Comparison of ENCODE assay signal across 30 mouse cellular contexts in genomic region chr2:164360974-164361657, GRCm38 (mm10). TPM values are rescaled to one million over a fixed set of nuclear protein-coding genes. Genes with fewer than 3 reads are reported as not detected.
DNase-seq lines count a peak whose midpoint lies in the region; ATAC-seq and TF ChIP-seq lines count a peak whose summit lies in the region.
"Had no signal": no experiment of that assay in that cellular context is flagged by ENCODE, and none has a peak within 500 bp of the region (broad histone marks: within the 10 kb centered on the region; RNA-seq: fewer than 3 reads in every experiment).

No protein-coding gene starts in this region.

- H3K4me1 ChIP-seq in liver, adult 2 months (ENCODE audit: control insufficient read depth, insufficient read depth, low read length) = peaks cover 10% of the 10 kb centered on the region; the same call in 1 of the 2 replicates
- H3K4me1 ChIP-seq in liver, postnatal 0 days (ENCODE audit: insufficient read depth) = peaks cover 5% of the 10 kb centered on the region; the same call in 1 of the 2 replicates
- H3K4me1 ChIP-seq in CH12.LX (ENCODE audit: control insufficient read depth in 1 of 2, insufficient read depth in 2 of 2) = peaks cover 12 to 18% of the 10 kb centered on the region in 2 experiments
- peaks cover 12% of the 10 kb centered on the region for H3K4me1 ChIP-seq in bone marrow, adult 2 months (ENCODE audit: control insufficient read depth, insufficient read depth, low read length)
- H3K4me1 ChIP-seq: embryonic facial prominence, embryonic 13.5 days; forebrain, embryonic 13.5 days; heart, embryonic 12.5 days; limb, embryonic 15.5 days; midbrain, embryonic 15.5 days; neural tube, embryonic 12.5 days had no signal

- no peak for TF ChIP-seq EP300 in liver, postnatal 0 days (IDR thresholded peaks at IDR 0.05; ENCODE audit: low read depth)
- no peak for TF ChIP-seq EP300 in CH12.LX (IDR thresholded peaks at IDR 0.05; ENCODE audit: low read length)

- no peak overlapping the region for H3K4me3 ChIP-seq in liver, adult 2 months (ENCODE audit: insufficient read depth, low read depth, low read length)
- H3K4me3 ChIP-seq in liver, postnatal 0 days (ENCODE audit: low read depth, low read length) = no peak overlapping the region
- no peak overlapping the region for H3K4me3 ChIP-seq in CH12.LX (replicated peaks in 1 of 3; ENCODE audit: low read depth in 2 of 3, low read length in 2 of 3, poor library complexity in 1 of 3)
- no peak overlapping the region for H3K4me3 ChIP-seq in bone marrow, adult 2 months (replicated peaks; ENCODE audit: control insufficient read depth, low read depth, low read length)
- H3K4me3 ChIP-seq: embryonic facial prominence, embryonic 13.5 days; forebrain, embryonic 13.5 days; gastrocnemius, adult 2 months; heart, embryonic 12.5 days; hindbrain, embryonic 12.5 days; left cerebral cortex, adult 2 months; limb, embryonic 15.5 days; midbrain, embryonic 15.5 days; neural tube, embryonic 12.5 days had no signal

- H3K4me2 ChIP-seq in liver, postnatal 0 days (ENCODE audit: low read depth, low read length) = no peak overlapping the region
- no peak overlapping the region for H3K4me2 ChIP-seq in CH12.LX (ENCODE audit: insufficient read depth, low read depth, poor library complexity, severe bottlenecking)
- H3K4me2 ChIP-seq: embryonic facial prominence, embryonic 13.5 days; forebrain, embryonic 13.5 days; heart, embryonic 12.5 days; hindbrain, embryonic 12.5 days; limb, embryonic 15.5 days; midbrain, embryonic 15.5 days; neural tube, embryonic 12.5 days had no signal

- peak; percentile 4 for DNase-seq in liver, adult 2 months (ENCODE audit: extremely low read depth, low read depth, low spot score)
- DNase-seq in liver, postnatal 0 days = no peak
- DNase-seq in CH12.LX (ENCODE audit: extremely low read depth) = no peak
- no peak for DNase-seq in right cerebral cortex, postnatal 36 days (ENCODE audit: low spot score in 2 of 2)
- DNase-seq: adrenal gland, postnatal 10 days; cerebellum, adult 2 months; cerebellum, postnatal 25 days; gastrocnemius, adult 2 months; heart, postnatal 14 days; kidney, adult 11 months; kidney, postnatal 4 days; layer of hippocampus, adult 9-11 months; left cerebral cortex, postnatal 4 days; retina, postnatal 1 day; right cerebral cortex, postnatal 25 days had no signal

- H3K79me2 ChIP-seq in liver, adult 2 months (ENCODE audit: control insufficient read depth, insufficient read depth, low read length) = peaks cover 3% of the 10 kb centered on the region; the same call in 1 of the 2 replicates
- H3K79me2 ChIP-seq in CH12.LX (replicated peaks; ENCODE audit: control insufficient read depth, extremely low read depth, insufficient read depth, poor library complexity, severe bottlenecking) = no peaks in the 10 kb centered on the region

- no peaks in the 10 kb centered on the region for H3K27me3 ChIP-seq in liver, adult 2 months (ENCODE audit: control insufficient read depth, insufficient read depth, low read length)
- no peaks in the 10 kb centered on the region for H3K27me3 ChIP-seq in liver, postnatal 0 days (ENCODE audit: insufficient read depth, low read length)
- peaks cover 2% of the 10 kb centered on the region for H3K27me3 ChIP-seq in CH12.LX (replicated peaks)
- H3K27me3 ChIP-seq: neural tube, embryonic 12.5 days had no signal

- 39% methylated on average over 13 of the region's 13 CpGs for WGBS in liver, adult 2 months
- WGBS in liver, postnatal 0 days (ENCODE audit: insufficient replicate concordance) = 24% methylated on average over 13 of the region's 13 CpGs
- 30% methylated on average over 13 of the region's 13 CpGs for WGBS in bone marrow, adult 2 months

- ATAC-seq in liver, postnatal 0 days = no peak
- peak; percentile 36; the same call in 1 of the 2 replicates for ATAC-seq in megakaryocyte progenitor cell, adult 5-6 weeks (replicated peaks; ENCODE audit: poor library complexity)
- ATAC-seq in erythroblast, adult 5-6 weeks (replicated peaks; ENCODE audit: low FRiP score, poor library complexity, severe bottlenecking) = no peak
- ATAC-seq: activated CD4-positive, CD25-positive, alpha-beta regulatory T cell, adult 4 months; forebrain, embryonic 13.5 days; midbrain, embryonic 15.5 days had no signal

- H3K9ac ChIP-seq in liver, adult 2 months (ENCODE audit: low read depth, low read length) = no peak overlapping the region
- H3K9ac ChIP-seq in liver, postnatal 0 days (replicated peaks) = no peak overlapping the region
- no peak overlapping the region for H3K9ac ChIP-seq in CH12.LX (ENCODE audit: insufficient read depth, low read depth)
- H3K9ac ChIP-seq: embryonic facial prominence, embryonic 13.5 days; forebrain, embryonic 13.5 days; heart, embryonic 12.5 days; hindbrain, embryonic 12.5 days; limb, embryonic 15.5 days; midbrain, embryonic 15.5 days; neural tube, embryonic 12.5 days had no signal

- dilution Hi-C loops in CH12.LX (cut with MboI; ENCODE audit: extremely low pct_ligation_motif_present, extremely low pct_unique_long_range_greater_than_20kb, low sequenced_read_pairs) = no loop called here

- no peak overlapping the region for H3K27ac ChIP-seq in liver, adult 2 months (replicated peaks; ENCODE audit: insufficient read depth, low read depth, low read length)
- H3K27ac ChIP-seq in liver, postnatal 0 days (ENCODE audit: low read depth) = no peak overlapping the region
- H3K27ac ChIP-seq in CH12.LX (ENCODE audit: insufficient read depth, low read depth) = no peak overlapping the region
- H3K27ac ChIP-seq in bone marrow, adult 2 months (ENCODE audit: control insufficient read depth, insufficient read depth, low read depth, low read length, poor library complexity) = peak overlapping the region; percentile 18; the same call in 1 of the 2 replicates
- H3K27ac ChIP-seq: embryonic facial prominence, embryonic 13.5 days; forebrain, embryonic 13.5 days; gastrocnemius, adult 2 months; hindbrain, embryonic 12.5 days; left cerebral cortex, adult 2 months; limb, embryonic 15.5 days; midbrain, embryonic 15.5 days; neural tube, embryonic 12.5 days had no signal

- no peak for TF ChIP-seq RAD21 in CH12.LX (IDR thresholded peaks at IDR 0.05; ENCODE audit: low read depth, low read length)

- H3K9me3 ChIP-seq in liver, postnatal 0 days (ENCODE audit: low read length) = no peaks in the 10 kb centered on the region
- peaks cover 2% of the 10 kb centered on the region for H3K9me3 ChIP-seq in CH12.LX (replicated peaks; ENCODE audit: low read length)
- H3K9me3 ChIP-seq: embryonic facial prominence, embryonic 13.5 days; forebrain, embryonic 13.5 days; heart, embryonic 12.5 days; hindbrain, embryonic 12.5 days; limb, embryonic 15.5 days; midbrain, embryonic 15.5 days; neural tube, embryonic 12.5 days had no signal

- no peak for TF ChIP-seq CTCF in liver, adult 2 months (IDR thresholded peaks at IDR 0.05; ENCODE audit: low read depth, low read length)
- no peak for TF ChIP-seq CTCF in liver, postnatal 0 days (IDR thresholded peaks at IDR 0.05; ENCODE audit: low read depth)
- TF ChIP-seq CTCF in CH12.LX (conservative IDR thresholded peaks at IDR 0.05 in 1 of 2, IDR thresholded peaks at IDR 0.05 in 1 of 2; ENCODE audit: low read depth in 2 of 2, low read length in 2 of 2) = no peak
- no peak for TF ChIP-seq CTCF in bone marrow, adult 2 months (IDR thresholded peaks at IDR 0.05; ENCODE audit: control insufficient read depth, insufficient read depth, low read length)

- in situ Hi-C loops in CH12.LX (cut with MboI; ENCODE audit: low pct_ligation_motif_present, low pct_unique_long_range_greater_than_20kb, low sequenced_read_pairs) = no loop called here

- no peak for TF ChIP-seq POLR2A in liver, adult 2 months (IDR thresholded peaks at IDR 0.05; ENCODE audit: extremely low read depth, insufficient read depth, low read length)
- no peak for TF ChIP-seq POLR2A in CH12.LX (IDR thresholded peaks at IDR 0.05; ENCODE audit: low read depth, low read length)
- TF ChIP-seq POLR2A in bone marrow, adult 2 months (IDR thresholded peaks at IDR 0.05; ENCODE audit: borderline replicate concordance, control insufficient read depth, low read depth, low read length) = no peak

- no peaks in the 10 kb centered on the region for H3K36me3 ChIP-seq in liver, adult 2 months (ENCODE audit: control insufficient read depth, insufficient read depth, low read length)
- no peaks in the 10 kb centered on the region for H3K36me3 ChIP-seq in liver, postnatal 0 days (replicated peaks; ENCODE audit: insufficient read depth, low read length)
- no peaks in the 10 kb centered on the region for H3K36me3 ChIP-seq in CH12.LX (replicated peaks in 1 of 2; ENCODE audit: control insufficient read depth in 1 of 2, insufficient read depth in 1 of 2, low read length in 1 of 2)
- H3K36me3 ChIP-seq: embryonic facial prominence, embryonic 13.5 days; heart, embryonic 12.5 days; hindbrain, embryonic 12.5 days; limb, embryonic 15.5 days; midbrain, embryonic 15.5 days; neural tube, embryonic 12.5 days had no signal

RNA-seq across cellular contexts. Expression of gene Slpi, which starts 27.8 kb away (rescaled TPM):
- 0.94 and 1.4 TPM in 2 replicates for total RNA-seq in liver, adult 2 months (2014; rRNA removed)
- polyA plus RNA-seq in liver, adult 2 months (2012; rRNA removed) = 4.5 and 5.7 TPM in 2 replicates
- polyA plus RNA-seq in liver, postnatal 0 days (2015; fragmentation: Nextera tagmentation; extraction: Ambion mirVana) = 59.4 and 63.6 TPM in 2 replicates
- total RNA-seq in CH12.LX (2012; rRNA removed) (1.2 and 2.7 TPM in 2 replicates), CH12.LX (2014; rRNA removed) (0.38 and 0.53 TPM in 2 replicates)
- polyA plus RNA-seq in CH12.LX (2012; ENCODE audit: insufficient read length, low read depth) = 0.71 and 1.0 TPM in 2 replicates
- 48.8 and 108 TPM in 2 replicates for polyA plus RNA-seq in bone marrow, adult 2 months (2011; ENCODE audit: insufficient read depth, insufficient read length, low replicate concordance, missing spikeins)
- 244 and 316 TPM in 2 replicates for total RNA-seq in megakaryocyte progenitor cell, adult 5-6 weeks (2015)
- total RNA-seq in megakaryocyte progenitor cell, adult 5-6 weeks (2017) = 39.7 and 71.6 TPM in 2 replicates
- 78.0 and 99.7 TPM in 2 replicates for total RNA-seq in erythroblast, adult 5-6 weeks (2015; ENCODE audit: low replicate concordance)
- 6.9 and 12.7 TPM in 2 replicates for total RNA-seq in erythroblast, adult 5-6 weeks (2017; ENCODE audit: low replicate concordance)
- total RNA-seq: left cerebral cortex, adult 2 months; megakaryocyte-erythroid progenitor cell, adult 5-6 weeks had no signal
- polyA plus RNA-seq: forebrain, embryonic 13.5 days; midbrain, embryonic 15.5 days; neural tube, embryonic 12.5 days had no signal

RNA-seq across cellular contexts. Expression of gene Svs5, which starts 28.6 kb away (rescaled TPM):
- total RNA-seq in liver, adult 2 months (2014; rRNA removed) = not detected in 2 replicates
- polyA plus RNA-seq in liver, adult 2 months (2012; rRNA removed) = not detected in 2 replicates
- not detected in 2 replicates for polyA plus RNA-seq in liver, postnatal 0 days (2015; fragmentation: Nextera tagmentation; extraction: Ambion mirVana)
- not detected in 2 replicates for total RNA-seq in CH12.LX (2012; rRNA removed)
- total RNA-seq in CH12.LX (2014; rRNA removed) = not detected in 2 replicates
- polyA plus RNA-seq in CH12.LX (2012; ENCODE audit: insufficient read length, low read depth) = not detected in 2 replicates
- polyA plus RNA-seq in bone marrow, adult 2 months (2011; ENCODE audit: insufficient read depth, insufficient read length, low replicate concordance, missing spikeins) = not detected in 2 replicates
- not detected in 2 replicates for total RNA-seq in megakaryocyte progenitor cell, adult 5-6 weeks (2015)
- total RNA-seq in megakaryocyte progenitor cell, adult 5-6 weeks (2017) = not detected in 2 replicates
- not detected in 2 replicates for total RNA-seq in erythroblast, adult 5-6 weeks (2015; ENCODE audit: low replicate concordance)
- not detected in 2 replicates for total RNA-seq in erythroblast, adult 5-6 weeks (2017; ENCODE audit: low replicate concordance)
- total RNA-seq: gastrocnemius, adult 2 months; heart, postnatal 14 days; left cerebral cortex, adult 2 months; left cerebral cortex, postnatal 4 days; megakaryocyte-erythroid progenitor cell, adult 5-6 weeks had no signal
- polyA plus RNA-seq: activated CD4-positive, CD25-positive, alpha-beta regulatory T cell, adult 4 months; embryonic facial prominence, embryonic 13.5 days; forebrain, embryonic 13.5 days; heart, embryonic 12.5 days; hindbrain, embryonic 12.5 days; kidney, embryonic 16.5 days; limb, embryonic 15.5 days; midbrain, embryonic 15.5 days; neural tube, embryonic 12.5 days; spleen, adult 2 months had no signal

RNA-seq across cellular contexts. Expression of gene Rbpjl, which starts 41.8 kb away (rescaled TPM):
- 0.18 and 0.20 TPM in 2 replicates for total RNA-seq in liver, adult 2 months (2014; rRNA removed)
- not detected in 2 replicates for polyA plus RNA-seq in liver, adult 2 months (2012; rRNA removed)
- not detected in 2 replicates for polyA plus RNA-seq in liver, postnatal 0 days (2015; fragmentation: Nextera tagmentation; extraction: Ambion mirVana)
- total RNA-seq in CH12.LX (2012; rRNA removed) (0.08 TPM in 1 of 2 replicates, not detected in the other), CH12.LX (2014; rRNA removed) (not detected in 2 replicates)
- not detected in 2 replicates for polyA plus RNA-seq in CH12.LX (2012; ENCODE audit: insufficient read length, low read depth)
- not detected in 2 replicates for polyA plus RNA-seq in bone marrow, adult 2 months (2011; ENCODE audit: insufficient read depth, insufficient read length, low replicate concordance, missing spikeins)
- total RNA-seq in megakaryocyte progenitor cell, adult 5-6 weeks (2015) = not detected in 2 replicates
- not detected in 2 replicates for total RNA-seq in megakaryocyte progenitor cell, adult 5-6 weeks (2017)
- not detected in 2 replicates for total RNA-seq in erythroblast, adult 5-6 weeks (2015; ENCODE audit: low replicate concordance)
- not detected in 2 replicates for total RNA-seq in erythroblast, adult 5-6 weeks (2017; ENCODE audit: low replicate concordance)
- total RNA-seq: gastrocnemius, adult 2 months; heart, postnatal 14 days; megakaryocyte-erythroid progenitor cell, adult 5-6 weeks had no signal
- polyA plus RNA-seq: activated CD4-positive, CD25-positive, alpha-beta regulatory T cell, adult 4 months; forebrain, embryonic 13.5 days; midbrain, embryonic 15.5 days had no signal

RNA-seq across cellular contexts. Expression of gene Matn4, which starts 43.8 kb away (rescaled TPM):
- total RNA-seq in liver, adult 2 months (2014; rRNA removed) = 0.07 and 0.09 TPM in 2 replicates
- 0.04 and 0.05 TPM in 2 replicates for polyA plus RNA-seq in liver, adult 2 months (2012; rRNA removed)
- polyA plus RNA-seq in liver, postnatal 0 days (2015; fragmentation: Nextera tagmentation; extraction: Ambion mirVana) = 0.18 and 0.25 TPM in 2 replicates
- total RNA-seq in CH12.LX (2012; rRNA removed) (not detected in 2 replicates), CH12.LX (2014; rRNA removed) (not detected in 2 replicates)
- polyA plus RNA-seq in CH12.LX (2012; ENCODE audit: insufficient read length, low read depth) = not detected in 2 replicates
- 0.86 and 1.2 TPM in 2 replicates for polyA plus RNA-seq in bone marrow, adult 2 months (2011; ENCODE audit: insufficient read depth, insufficient read length, low replicate concordance, missing spikeins)
- total RNA-seq in megakaryocyte progenitor cell, adult 5-6 weeks (2015) = not detected in 2 replicates
- total RNA-seq in megakaryocyte progenitor cell, adult 5-6 weeks (2017) = not detected in 2 replicates
- not detected in 2 replicates for total RNA-seq in erythroblast, adult 5-6 weeks (2015; ENCODE audit: low replicate concordance)
- not detected in 2 replicates for total RNA-seq in erythroblast, adult 5-6 weeks (2017; ENCODE audit: low replicate concordance)

RNA-seq across cellular contexts. Expression of gene Svs6, which starts 44.6 kb away (rescaled TPM):
- not detected in 2 replicates for total RNA-seq in liver, adult 2 months (2014; rRNA removed)
- not detected in 2 replicates for polyA plus RNA-seq in liver, adult 2 months (2012; rRNA removed)
- not detected in 2 replicates for polyA plus RNA-seq in liver, postnatal 0 days (2015; fragmentation: Nextera tagmentation; extraction: Ambion mirVana)
- total RNA-seq in CH12.LX (2012; rRNA removed) (not detected in 2 replicates), CH12.LX (2014; rRNA removed) (not detected in 2 replicates)
- polyA plus RNA-seq in CH12.LX (2012; ENCODE audit: insufficient read length, low read depth) = not detected in 2 replicates
- not detected in 2 replicates for polyA plus RNA-seq in bone marrow, adult 2 months (2011; ENCODE audit: insufficient read depth, insufficient read length, low replicate concordance, missing spikeins)
- not detected in 2 replicates for total RNA-seq in megakaryocyte progenitor cell, adult 5-6 weeks (2015)
- total RNA-seq in megakaryocyte progenitor cell, adult 5-6 weeks (2017) = not detected in 2 replicates
- total RNA-seq in erythroblast, adult 5-6 weeks (2015; ENCODE audit: low replicate concordance) = not detected in 2 replicates
- not detected in 2 replicates for total RNA-seq in erythroblast, adult 5-6 weeks (2017; ENCODE audit: low replicate concordance)
- total RNA-seq: adrenal gland, postnatal 10 days; gastrocnemius, adult 2 months; heart, postnatal 14 days; left cerebral cortex, adult 2 months; left cerebral cortex, postnatal 4 days; megakaryocyte-erythroid progenitor cell, adult 5-6 weeks had no signal
- polyA plus RNA-seq: activated CD4-positive, CD25-positive, alpha-beta regulatory T cell, adult 4 months; cerebellum, adult 2 months; embryonic facial prominence, embryonic 13.5 days; forebrain, embryonic 13.5 days; heart, embryonic 12.5 days; hindbrain, embryonic 12.5 days; kidney, embryonic 16.5 days; limb, embryonic 15.5 days; midbrain, embryonic 15.5 days; neural tube, embryonic 12.5 days; spleen, adult 2 months had no signal
